Mouse (Mus musculus) ES-E14 (cell line): ENCODE data around the gene Asic2.

Experiments
- CHD2 ChIP-seq: IDR thresholded peaks from 2 replicates; pipeline ENCODE4 v1.6.1; 2014; ENCODE audit warnings: mild to moderate bottlenecking, low read depth, low read length, inconsistent platforms
- MAFK ChIP-seq: IDR thresholded peaks from 2 replicates; pipeline ENCODE4 v1.6.1; 2014; ENCODE audit warnings: mild to moderate bottlenecking, low read depth, low read length, inconsistent platforms; ENCODE audit not compliant: insufficient read depth
- ZC3H11A ChIP-seq: IDR thresholded peaks from 2 replicates; pipeline ENCODE4 v1.6.1; 2012; ENCODE audit warnings: low read depth, mild to moderate bottlenecking, inconsistent platforms, low read length, borderline replicate concordance

DNA sequence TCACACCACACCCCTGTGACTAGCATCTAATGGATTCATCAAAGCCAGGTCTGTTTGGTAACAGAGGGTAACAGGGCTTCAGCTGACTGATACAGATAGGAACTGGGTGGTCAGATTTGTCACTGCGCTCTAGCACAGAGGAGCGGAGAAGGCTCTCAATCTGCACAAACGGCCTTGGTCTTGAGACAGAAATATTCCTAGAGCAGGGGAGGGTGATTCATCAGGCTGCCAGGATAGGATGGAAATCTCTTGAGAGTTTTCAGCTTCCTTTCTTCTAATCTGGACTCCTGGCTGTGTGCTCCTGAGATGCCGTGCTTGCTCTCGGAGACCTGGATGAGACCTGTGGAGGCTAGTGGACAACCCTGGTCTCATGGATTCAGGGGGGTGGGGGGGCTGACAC is 765.7 kb downstream of the Asic2 start:
- TF ChIP-seq MAFK, result no peak
- no peak for TF ChIP-seq CHD2
- TF ChIP-seq ZC3H11A, result no peak
